In genomic region chrX:58015336-58015945, GRCm38 (mm10) we compare ENCODE assay signal across 13 mouse cellular contexts. TPM values are rescaled to one million over a fixed set of nuclear protein-coding genes. Genes with fewer than 3 reads are reported as not detected.
DNase-seq lines count a peak whose midpoint lies in the region; ATAC-seq and TF ChIP-seq lines count a peak whose summit lies in the region.
"Had no signal": no experiment of that assay in that cellular context is flagged by ENCODE, and none has a peak within 500 bp of the region (broad histone marks: within the 10 kb centered on the region; RNA-seq: fewer than 3 reads in every experiment).

No protein-coding gene starts in this region.

- no peaks in the 10 kb centered on the region for H3K9me3 ChIP-seq in heart, embryonic 11.5 days (replicated peaks; ENCODE audit: control insufficient read depth, low read length)
- H3K9me3 ChIP-seq in forebrain, embryonic 11.5 days (ENCODE audit: control insufficient read depth, low read length), result no peaks in the 10 kb centered on the region
- H3K9me3 ChIP-seq in limb, embryonic 10.5 days (replicated peaks), result no peaks in the 10 kb centered on the region
- no peaks in the 10 kb centered on the region for H3K9me3 ChIP-seq in neural tube, embryonic 11.5 days (ENCODE audit: control insufficient read depth, low read length)

- WGBS in heart, embryonic 11.5 days (ENCODE audit: insufficient replicate concordance), result 16% methylated on average over 29 of the region's 29 CpGs
- WGBS in forebrain, embryonic 11.5 days, result 18% methylated on average over 29 of the region's 29 CpGs
- WGBS in limb, embryonic 10.5 days, result 14% methylated on average over 29 of the region's 29 CpGs
- WGBS in neural tube, embryonic 11.5 days, result 15% methylated on average over 29 of the region's 29 CpGs
- WGBS in thymus, adult 2 months, result 8% methylated on average over 29 of the region's 29 CpGs

- ATAC-seq in heart, embryonic 11.5 days (replicated peaks; ENCODE audit: insufficient number of reproducible peaks, low FRiP score, low TSS enrichment), result no peak
- no peak for ATAC-seq in forebrain, embryonic 11.5 days (replicated peaks; ENCODE audit: low FRiP score)
- no peak for ATAC-seq in neural tube, embryonic 11.5 days (ENCODE audit: insufficient read depth, low FRiP score, low TSS enrichment)

- peak overlapping the region; percentile 18 for H3K4me3 ChIP-seq in heart, embryonic 11.5 days (ENCODE audit: low read depth, low read length)
- no peak overlapping the region for H3K4me3 ChIP-seq in forebrain, embryonic 11.5 days (ENCODE audit: low read depth, low read length)
- H3K4me3 ChIP-seq in limb, embryonic 10.5 days, result peak overlapping the region; percentile 26
- H3K4me3 ChIP-seq in neural tube, embryonic 11.5 days (ENCODE audit: low read depth, low read length), result no peak overlapping the region
- no peak overlapping the region for H3K4me3 ChIP-seq in thymus, adult 2 months (ENCODE audit: control insufficient read depth, insufficient read depth, low read length)

- peaks cover 61% of the 10 kb centered on the region for H3K27me3 ChIP-seq in heart, embryonic 11.5 days (ENCODE audit: control insufficient read depth, insufficient read depth, low read length)
- peaks cover 13% of the 10 kb centered on the region; the same call in 1 of the 2 replicates for H3K27me3 ChIP-seq in forebrain, embryonic 11.5 days (ENCODE audit: control insufficient read depth, insufficient read depth, low read length)
- peaks cover 82% of the 10 kb centered on the region for H3K27me3 ChIP-seq in limb, embryonic 10.5 days (ENCODE audit: low read depth, poor library complexity, severe bottlenecking)
- H3K27me3 ChIP-seq in neural tube, embryonic 11.5 days (ENCODE audit: control insufficient read depth, insufficient read depth, low read length), result peaks cover 41% of the 10 kb centered on the region
- no peaks in the 10 kb centered on the region for H3K27me3 ChIP-seq in thymus, adult 2 months (ENCODE audit: control insufficient read depth, insufficient read depth, low read length)

- H3K4me1 ChIP-seq in heart, embryonic 11.5 days (ENCODE audit: control insufficient read depth, insufficient read depth, low read length), result no peaks in the 10 kb centered on the region
- no peaks in the 10 kb centered on the region; the same call in 1 of the 2 replicates for H3K4me1 ChIP-seq in forebrain, embryonic 11.5 days (replicated peaks; ENCODE audit: control insufficient read depth, insufficient read depth, low read length)
- H3K4me1 ChIP-seq in limb, embryonic 10.5 days, result peaks cover 3% of the 10 kb centered on the region; the same call in 1 of the 2 replicates
- H3K4me1 ChIP-seq in neural tube, embryonic 11.5 days (ENCODE audit: control insufficient read depth, insufficient read depth, low read length), result no peaks in the 10 kb centered on the region
- no peaks in the 10 kb centered on the region for H3K4me1 ChIP-seq in thymus, adult 2 months (replicated peaks; ENCODE audit: control insufficient read depth, insufficient read depth, low read length)

- peak overlapping the region; percentile 38 for H3K4me2 ChIP-seq in heart, embryonic 11.5 days
- H3K4me2 ChIP-seq in forebrain, embryonic 11.5 days (ENCODE audit: low read depth, low read length, severe bottlenecking), result peak overlapping the region; percentile 18; the same call in 1 of the 2 replicates
- peak overlapping the region; percentile 12; the same call in 1 of the 2 replicates for H3K4me2 ChIP-seq in neural tube, embryonic 11.5 days (ENCODE audit: low read depth)

- no peaks in the 10 kb centered on the region for H3K36me3 ChIP-seq in heart, embryonic 11.5 days (ENCODE audit: control insufficient read depth, insufficient read depth, low read length)
- no peaks in the 10 kb centered on the region for H3K36me3 ChIP-seq in forebrain, embryonic 11.5 days (ENCODE audit: control insufficient read depth, insufficient read depth, low read length)
- H3K36me3 ChIP-seq in limb, embryonic 10.5 days, result no peaks in the 10 kb centered on the region
- no peaks in the 10 kb centered on the region for H3K36me3 ChIP-seq in neural tube, embryonic 11.5 days (ENCODE audit: control insufficient read depth, insufficient read depth, low read length)
- no peaks in the 10 kb centered on the region for H3K36me3 ChIP-seq in thymus, adult 2 months (ENCODE audit: control insufficient read depth, insufficient read depth, low read length)

- no peak for TF ChIP-seq POLR2A in thymus, adult 2 months (IDR thresholded peaks at IDR 0.05; ENCODE audit: control insufficient read depth, extremely low read depth, insufficient read depth, low read length, poor library complexity)

- H3K27ac ChIP-seq in heart, embryonic 11.5 days (ENCODE audit: low read depth, low read length), result no peak overlapping the region
- no peak overlapping the region for H3K27ac ChIP-seq in forebrain, embryonic 11.5 days (ENCODE audit: low read depth, low read length)
- H3K27ac ChIP-seq in limb, embryonic 10.5 days, result no peak overlapping the region
- H3K27ac ChIP-seq in neural tube, embryonic 11.5 days (ENCODE audit: low read depth, low read length), result no peak overlapping the region
- no peak overlapping the region for H3K27ac ChIP-seq in thymus, adult 2 months (ENCODE audit: control insufficient read depth, insufficient read depth, low read length)
- H3K27ac ChIP-seq: kidney, postnatal 0 days had no signal

- intact Hi-C loops in heart, postnatal 25 days (cut with DNase I), result no loop called here

- H3K9ac ChIP-seq in heart, embryonic 11.5 days (ENCODE audit: low read depth, low read length), result no peak overlapping the region
- H3K9ac ChIP-seq in forebrain, embryonic 11.5 days (ENCODE audit: low read length), result 0 out of 2 replicates have a peak overlapping the region, but pooled peaks have one; percentile 12
- no peak overlapping the region for H3K9ac ChIP-seq in neural tube, embryonic 11.5 days (ENCODE audit: low read length)

- TF ChIP-seq CTCF in thymus, adult 2 months (IDR thresholded peaks at IDR 0.05; ENCODE audit: borderline replicate concordance, control insufficient read depth, extremely low read depth, insufficient read depth, low read length, poor library complexity), result no peak

- DNase-seq in heart, postnatal 25 days (ENCODE audit: low spot score), result no peak
- DNase-seq in forebrain, embryonic 11.5 days (ENCODE audit: low spot score), result peak; percentile 58
- peak; percentile 38 for DNase-seq in limb, embryonic 10.5 days (ENCODE audit: low spot score)
- DNase-seq in neural tube, embryonic 11.5 days (ENCODE audit: low spot score), result peak; percentile 40
- no peak for DNase-seq in left cerebral cortex, adult 11 months (ENCODE audit: low spot score)
- DNase-seq in gastrocnemius, adult 18-20 months (ENCODE audit: low spot score), result no peak
- DNase-seq in thymus, adult 2 months, result no peak
- DNase-seq: lung, postnatal 14 days had no signal

RNA-seq across cellular contexts. Expression of gene Zic3, which starts 7.1 kb away (rescaled TPM):
- not detected in 2 replicates for polyA plus RNA-seq in heart, embryonic 11.5 days (2014; fragmentation: Nextera tagmentation; extraction: Ambion mirVana)
- not detected for total RNA-seq in heart, postnatal 25 days (2021)
- 32.4 and 36.1 TPM in 2 replicates for polyA plus RNA-seq in forebrain, embryonic 11.5 days (2014; fragmentation: Nextera tagmentation; extraction: Ambion mirVana)
- polyA plus RNA-seq in limb, embryonic 10.5 days (2016; fragmentation: Nextera tagmentation; extraction: Ambion mirVana), result 6.7 and 11.4 TPM in 2 replicates
- polyA plus RNA-seq in neural tube, embryonic 11.5 days (2014; fragmentation: Nextera tagmentation; extraction: Ambion mirVana), result 17.6 and 19.3 TPM in 2 replicates
- total RNA-seq in gastrocnemius, adult 18-20 months (2021), result not detected
- not detected in 2 replicates for polyA plus RNA-seq in thymus, adult 2 months (2012; rRNA removed)
- total RNA-seq: neutrophil, adult 5-6 weeks had no signal
- polyA plus RNA-seq: heart, embryonic 16.5 days; kidney, postnatal 0 days; spleen, adult 2 months had no signal

Comparison
In these comparisons a context has a peak if more than half of its experiments do, and no peak if none do; other contexts are left out.
1. H3K4me3 ChIP-seq: peak in heart, embryonic 11.5 days (single experiment) and limb, embryonic 10.5 days (single experiment); none in forebrain, embryonic 11.5 days (single experiment), neural tube, embryonic 11.5 days (single experiment) and thymus, adult 2 months (single experiment).
2. DNase-seq: peak in forebrain, embryonic 11.5 days (single experiment), limb, embryonic 10.5 days (single experiment) and neural tube, embryonic 11.5 days (single experiment); none in heart, postnatal 25 days (single experiment), left cerebral cortex, adult 11 months (single experiment), gastrocnemius, adult 18-20 months (single experiment) and thymus, adult 2 months (single experiment).
3. Peak in every context shown above with its lines, with median percentiles within 50 percentile points of each other: H3K4me2 ChIP-seq.